Mouse (Mus musculus): ENCODE measurements at regions not wholly inside any gene's neighbourhood (a gene's known extent, or its start where the extent isn't known, plus 50 kb on each side); places are given as distances from the start of the nearest gene placed in this dataset.

DNA sequence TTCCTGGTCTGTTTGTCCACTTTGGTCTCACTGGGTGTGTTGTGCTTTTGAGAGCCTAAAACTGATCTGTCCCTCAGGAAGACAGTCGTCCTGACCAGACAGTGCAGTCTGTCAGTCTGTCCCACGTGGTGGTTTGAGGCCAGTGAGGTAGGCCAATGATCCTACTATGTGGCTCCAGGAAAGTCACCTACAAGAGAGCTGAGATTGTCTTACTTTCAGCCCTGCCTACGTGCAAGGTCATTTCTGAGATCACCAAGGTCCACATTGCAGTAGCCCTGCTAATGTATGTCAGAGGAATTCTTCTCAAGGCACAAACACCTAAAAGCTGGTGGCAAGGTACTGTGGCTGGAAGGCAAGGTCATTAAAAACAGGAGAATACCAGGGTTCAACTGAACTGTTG lies 53.9 kb upstream of the Armc2 start:
- Histone ChIP-seq H3K27ac (no peak overlapping the region), H3K4me2 (replicated peaks) (no peak overlapping the region), H3K4me3 (no peak overlapping the region), H3K36me3 (no peaks in the 10 kb centered on the region), H3K9ac (no peak overlapping the region), H3K4me1 (peaks cover 22% of the 10 kb centered on the region), H3K27me3 (no peaks in the 10 kb centered on the region), H3K9me3 (replicated peaks) (no peaks in the 10 kb centered on the region)
- 35% methylated on average over 3 of the region's 3 CpGs for WGBS
- ATAC-seq (ENCODE audit: low FRiP score): no peak

DNA sequence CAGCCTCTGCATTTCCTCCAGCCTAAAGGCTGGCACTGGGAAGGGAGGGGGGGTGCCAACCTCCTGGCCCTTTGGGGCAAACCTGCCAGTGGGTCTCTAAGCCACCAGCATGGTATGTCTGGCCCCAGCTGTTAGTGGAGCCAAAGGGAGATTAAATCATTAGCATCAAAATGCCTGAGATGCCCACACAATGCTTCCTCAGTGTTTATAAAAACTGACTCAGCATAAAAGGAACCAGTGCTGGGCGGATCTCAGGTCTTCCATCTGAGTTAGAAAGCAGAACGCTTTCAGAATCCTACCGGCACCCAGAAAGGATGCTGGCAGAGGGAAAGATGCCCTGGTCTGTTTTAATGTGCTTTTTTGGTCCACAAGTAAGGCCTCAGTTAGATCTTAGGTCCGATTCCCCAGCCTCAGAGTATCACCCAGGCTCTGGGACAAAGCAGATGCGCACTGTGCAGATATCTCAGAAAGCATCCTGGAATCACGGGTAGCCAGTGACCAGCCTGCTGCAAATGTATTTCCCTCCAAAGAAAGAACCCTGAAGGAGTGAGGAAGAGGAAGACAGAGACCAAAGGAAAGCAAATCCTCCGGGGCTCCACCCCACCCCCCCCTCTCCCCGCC lies 53.3 kb upstream of the Armc2 start:
- Histone ChIP-seq H3K4me3 (no peak overlapping the region), H3K4me2 (replicated peaks) (peak overlapping the region; percentile 31)

DNA sequence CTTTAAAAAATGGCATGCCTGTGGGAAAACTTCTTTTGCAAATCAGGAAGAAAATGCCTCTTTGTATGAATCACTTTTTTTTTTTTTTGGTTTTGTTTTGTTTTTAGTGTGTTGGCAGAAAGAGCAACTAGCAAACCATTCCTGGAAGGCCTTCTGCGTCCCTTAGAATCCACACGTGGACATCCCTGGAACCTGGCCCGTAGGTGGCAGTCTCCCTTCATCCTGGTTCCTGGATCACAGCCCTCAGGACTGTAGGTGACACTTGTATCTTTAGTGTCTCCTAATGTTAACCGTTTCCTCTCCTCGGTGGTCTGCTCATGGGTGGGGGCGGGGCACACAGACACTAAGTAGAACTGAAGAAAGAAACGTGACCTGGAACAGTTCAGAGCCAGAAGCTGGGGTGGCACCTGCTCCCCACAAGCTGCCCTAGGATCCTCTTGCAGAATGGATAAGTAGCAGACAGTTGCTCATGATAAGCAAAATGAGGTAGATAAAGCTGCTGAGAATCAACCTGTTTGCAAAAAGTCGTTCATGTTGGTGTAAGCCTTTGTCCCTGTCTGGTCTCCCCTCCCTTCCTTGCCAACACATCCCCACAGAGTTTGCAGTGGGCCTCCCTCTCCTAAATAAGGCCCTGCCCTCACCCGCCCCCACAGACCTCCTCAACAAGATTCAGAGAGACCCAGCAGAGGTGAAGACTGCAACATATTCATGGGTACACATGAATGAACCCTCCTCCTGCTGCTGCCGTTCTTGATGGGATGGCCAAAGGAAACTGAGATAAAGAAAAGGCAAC lies 52.6 kb upstream of the Armc2 start:
- H3K9ac ChIP-seq: no peak overlapping the region
- peak; percentile 66 for ATAC-seq (ENCODE audit: low FRiP score)
- H3K36me3 ChIP-seq: no peaks in the 10 kb centered on the region
- H3K27me3 ChIP-seq: no peaks in the 10 kb centered on the region
- H3K4me3 ChIP-seq: no peak overlapping the region
- peak overlapping the region; percentile 70 for H3K27ac ChIP-seq
- peaks cover 22% of the 10 kb centered on the region for H3K4me1 ChIP-seq
- 21% methylated on average over 10 of the region's 10 CpGs for WGBS
- peak overlapping the region; percentile 31 for H3K4me2 ChIP-seq (replicated peaks)
- no peaks in the 10 kb centered on the region for H3K9me3 ChIP-seq (replicated peaks)

More for the DNA sequence above, 53.3 kb upstream of the Armc2 start:
- Histone ChIP-seq H3K9me3 (replicated peaks) (no peaks in the 10 kb centered on the region), H3K4me1 (peaks cover 22% of the 10 kb centered on the region), H3K36me3 (no peaks in the 10 kb centered on the region), H3K27ac (peak overlapping the region; percentile 70), H3K9ac (no peak overlapping the region; the same call in 1 of the 2 replicates), H3K27me3 (no peaks in the 10 kb centered on the region)
- ATAC-seq (ENCODE audit: low FRiP score): peak; percentile 91
- 23% methylated on average over 8 of the region's 8 CpGs for WGBS

DNA sequence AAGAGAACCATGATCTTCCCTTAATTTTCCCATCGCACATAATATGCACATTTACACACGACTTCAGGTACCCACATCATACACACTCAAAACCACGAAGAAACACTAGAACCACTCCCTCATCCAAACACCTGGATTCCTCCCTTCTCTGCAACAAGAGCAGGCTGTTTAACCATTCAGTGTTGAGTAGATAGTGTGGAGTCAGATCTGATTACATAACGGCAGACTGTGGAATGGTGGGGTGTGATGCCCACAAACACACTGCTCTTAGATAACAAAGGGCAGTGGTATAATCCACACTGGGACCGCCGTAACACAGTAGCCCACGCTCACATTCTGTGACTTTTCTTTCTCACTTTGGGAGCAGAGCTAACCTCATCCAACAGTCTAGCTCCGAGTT lies 51.5 kb upstream of the Armc2 start:
- no peak overlapping the region for H3K4me3 ChIP-seq
- H3K36me3 ChIP-seq: no peaks in the 10 kb centered on the region
- peaks cover 22% of the 10 kb centered on the region for H3K4me1 ChIP-seq
- ATAC-seq (ENCODE audit: low FRiP score): no peak
- 90% methylated on average over 8 of the region's 8 CpGs for WGBS
- H3K4me2 ChIP-seq (replicated peaks): no peak overlapping the region
- no peaks in the 10 kb centered on the region for H3K9me3 ChIP-seq (replicated peaks)
- no peak overlapping the region for H3K9ac ChIP-seq
- H3K27me3 ChIP-seq: no peaks in the 10 kb centered on the region
- H3K27ac ChIP-seq: no peak overlapping the region

DNA sequence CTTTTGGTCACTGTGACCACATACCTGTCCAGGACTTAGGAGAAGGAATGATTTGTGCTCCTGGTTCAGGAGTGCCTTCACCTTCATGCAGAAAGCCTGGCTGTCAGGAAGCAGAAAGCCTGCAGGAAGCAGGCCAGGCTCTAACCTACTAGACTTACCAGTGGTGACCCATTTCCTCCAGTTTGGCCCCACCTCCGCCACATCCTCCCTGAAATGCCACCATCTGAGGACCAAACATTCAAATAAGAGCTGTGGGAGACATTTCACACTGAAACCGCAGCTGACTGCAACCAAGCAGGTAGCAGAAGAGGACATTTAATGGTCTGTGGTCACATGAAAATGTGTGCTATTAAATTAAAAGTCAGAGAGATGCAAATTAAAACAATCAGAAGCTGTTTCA lies 50.3 kb upstream of the Armc2 start:
- H3K4me3 ChIP-seq: no peak overlapping the region
- H3K9ac ChIP-seq: no peak overlapping the region
- no peak overlapping the region for H3K4me2 ChIP-seq (replicated peaks)
- no peaks in the 10 kb centered on the region for H3K27me3 ChIP-seq
- 91% methylated on average over 2 of the region's 2 CpGs for WGBS
- no peaks in the 10 kb centered on the region for H3K9me3 ChIP-seq (replicated peaks)
- ATAC-seq (ENCODE audit: low FRiP score): no peak
- H3K27ac ChIP-seq: no peak overlapping the region
- no peaks in the 10 kb centered on the region for H3K36me3 ChIP-seq
- H3K4me1 ChIP-seq: peaks cover 22% of the 10 kb centered on the region
